Mouse (Mus musculus) heart, postnatal 4 days (tissue): ENCODE data around the gene Pno1. TPM values are rescaled to one million over a fixed set of nuclear protein-coding genes. Genes with fewer than 3 reads are reported as not detected.
"Not testable (repeated sequence)": the region's sequence is repeated elsewhere in the genome, so short reads cannot be mapped to it uniquely, and the experiment has no call there.

Experiments
- DNase-seq: peaks from one replicate; pipeline ENCODE4 v3.0.0; 2021
- total RNA-seq, 2 experiments: library from RNA; stranded (reverse); gene quantifications; 2 replicates each; pipeline ENCODE4 v1.2.3; 2021

Pno1 gene
- total RNA-seq, result 10 to 100 TPM; 33.2 to 35.8 TPM

DNA sequence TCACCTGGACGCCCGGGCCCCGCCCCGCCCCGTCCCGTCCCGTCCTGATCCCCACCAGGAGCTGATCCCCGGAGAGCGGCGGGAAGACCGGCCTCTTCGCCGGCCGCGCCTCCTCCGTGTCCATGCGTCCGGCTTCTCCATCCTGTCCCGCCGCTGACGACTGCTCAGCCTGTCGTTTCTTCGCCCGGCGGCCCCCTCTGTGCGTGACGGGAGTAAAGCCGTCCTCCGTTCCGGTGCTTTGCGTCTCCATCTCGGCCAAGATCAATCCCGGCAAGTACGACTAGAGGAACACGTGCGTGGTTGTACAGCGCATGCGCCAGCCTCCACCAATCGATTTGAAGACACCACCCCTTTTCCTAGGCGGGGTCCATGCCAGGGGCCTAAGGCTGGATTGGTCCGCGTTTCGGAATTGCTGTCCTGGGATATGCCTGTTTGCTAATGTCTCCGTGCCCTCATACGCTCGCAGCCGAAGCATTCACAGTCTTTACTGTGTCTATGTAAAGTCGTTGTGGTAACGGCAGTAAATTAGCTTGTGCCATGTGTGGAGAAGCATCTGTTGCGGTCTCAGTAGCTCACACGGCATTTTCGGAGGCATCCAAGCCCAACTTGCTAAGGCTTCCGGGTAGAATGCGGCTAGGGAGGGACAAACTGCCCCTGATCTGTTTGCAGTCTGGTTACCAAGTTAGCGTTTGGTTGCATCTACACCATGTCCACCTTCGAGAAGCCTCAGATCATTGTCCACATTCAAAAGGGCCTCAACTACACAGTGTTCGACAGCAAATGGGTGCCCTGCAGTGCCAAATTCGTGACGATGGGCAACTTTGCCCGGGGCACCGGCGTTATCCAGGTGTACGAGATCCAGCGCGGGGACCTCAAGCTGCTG, at the start of gene Pno1:
Gene Pno1 (minus strand): TSS at position 311 of the 883 bp plus-strand sequence.
- DNase-seq, result peak; percentile 97

DNA sequence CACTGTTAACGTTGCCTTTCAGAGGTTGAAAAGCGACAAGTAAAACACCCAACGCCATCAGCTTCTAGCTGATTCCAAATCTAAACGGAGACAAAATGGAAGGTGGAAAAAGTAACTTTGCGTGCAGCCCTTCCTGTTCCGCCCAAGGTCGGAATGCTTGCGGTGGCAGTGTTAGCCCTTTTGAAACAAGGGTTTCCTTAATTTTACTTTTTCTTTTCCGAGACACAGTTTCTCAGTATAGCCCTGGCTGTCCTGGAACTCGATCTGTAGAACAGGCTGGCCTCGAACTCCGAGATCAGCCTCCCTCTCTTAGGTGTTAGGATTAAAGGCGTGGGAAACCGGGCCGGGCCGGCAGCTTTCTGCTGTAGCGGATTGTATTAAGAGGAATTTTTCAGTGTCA, 46.5 kb upstream of the Pno1 start:
- DNase-seq, result peak; percentile 28

DNA sequence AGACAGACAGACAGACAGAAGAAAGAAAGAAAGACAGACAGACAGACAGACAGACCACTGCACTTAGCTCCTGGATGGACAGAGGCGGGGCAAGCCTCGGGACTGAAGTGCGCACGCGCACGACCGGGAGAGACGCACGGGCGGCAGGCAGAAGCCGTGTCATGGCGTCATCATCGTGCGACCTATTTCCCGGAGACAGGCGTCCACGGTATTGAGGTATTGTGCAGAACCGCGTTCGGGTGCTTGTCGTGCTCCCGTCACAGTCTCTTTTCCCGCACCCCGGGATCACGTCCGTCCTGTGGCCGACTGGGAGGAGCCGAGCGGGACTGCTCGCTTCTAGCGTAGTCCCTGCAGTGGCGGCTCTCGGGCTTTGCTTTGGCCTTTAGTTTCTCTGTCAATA, 46.1 kb upstream of the Pno1 start, which contains the start of gene C1d:
Gene C1d (plus strand): TSS at position 137 of the 400 bp plus-strand sequence.
- DNase-seq, result peak; percentile 97

DNA sequence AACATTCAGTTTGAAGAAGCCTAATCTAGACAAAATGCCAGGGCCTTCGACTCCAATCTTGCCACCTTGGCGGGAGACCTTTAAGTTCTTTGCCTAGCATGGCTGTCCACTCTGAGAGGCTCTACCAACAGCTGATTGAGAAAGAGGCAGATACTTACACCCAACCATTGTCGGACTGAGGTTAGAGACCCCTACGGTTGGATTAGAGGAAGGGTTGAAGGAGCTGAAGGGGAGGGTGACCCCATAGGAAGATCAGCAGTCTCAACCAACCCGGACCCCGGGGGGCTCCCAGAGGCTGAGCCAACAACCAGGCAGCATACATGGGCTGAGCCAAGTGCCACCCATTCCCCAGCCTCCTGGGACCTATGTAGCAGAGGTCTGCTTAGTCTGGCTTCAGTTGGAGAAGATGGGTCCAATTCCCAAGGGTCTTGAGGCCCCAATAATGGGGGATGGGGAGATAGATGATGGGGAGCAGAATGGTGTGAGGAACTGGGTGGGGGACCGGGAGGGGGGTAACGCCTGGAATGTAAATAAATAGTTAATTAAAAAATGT, 45.5 kb upstream of the Pno1 start:
- DNase-seq, result peak; percentile 13

- DNase-seq, result no peak
Observed at GRCm38 (mm10) chr11:17248715-17249114, 37.3 kb upstream of the Pno1 start.

DNA sequence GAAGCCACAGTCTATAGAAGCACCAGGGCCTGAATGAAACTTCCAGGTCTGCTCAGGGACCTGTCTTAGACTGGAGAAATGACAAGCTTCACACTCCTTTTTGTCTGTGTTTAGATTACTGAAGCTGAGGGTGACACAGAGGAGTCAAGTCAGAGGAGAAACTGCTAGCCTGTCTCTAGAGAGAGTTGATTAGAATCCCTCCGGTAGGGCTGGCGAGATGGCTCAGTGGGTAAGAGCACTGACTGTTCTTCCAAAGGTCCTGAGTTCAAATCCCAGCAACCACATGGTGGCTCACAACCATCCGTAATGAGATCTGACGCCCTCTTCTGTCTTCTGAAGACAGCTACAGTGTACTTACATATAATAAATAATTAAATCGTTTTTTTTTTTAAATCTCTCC, 27.2 kb upstream of the Pno1 start:
- not testable (repeated sequence) for DNase-seq

- DNase-seq, result no peak
Observed at GRCm38 (mm10) chr11:17236449-17237037, 25.2 kb upstream of the Pno1 start.

DNA sequence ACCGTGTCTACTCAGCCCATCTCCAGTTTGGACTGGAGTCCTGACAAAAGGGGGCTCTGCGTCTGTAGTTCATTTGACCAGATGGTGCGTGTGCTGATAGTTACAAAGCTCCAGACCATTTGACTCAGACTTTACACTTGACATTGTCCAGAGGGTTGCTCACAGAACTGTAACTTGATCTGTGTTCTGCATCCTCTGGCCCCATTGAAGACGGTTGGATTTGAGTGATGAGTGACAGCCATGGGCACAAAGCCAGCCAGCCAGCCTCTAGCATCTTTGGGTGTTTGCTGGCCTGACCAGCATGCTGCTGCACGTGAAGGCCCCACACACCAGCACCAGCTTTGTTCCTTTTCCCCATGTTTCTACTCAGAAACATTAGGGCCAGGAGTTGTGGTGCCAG, 21.4 kb upstream of the Pno1 start:
- DNase-seq, result peak; percentile 39

- no peak for DNase-seq
Observed at GRCm38 (mm10) chr11:17221126-17221525, 9.8 kb upstream of the Pno1 start.

- no peak for DNase-seq
Observed at GRCm38 (mm10) chr11:17215475-17215874, 4.1 kb upstream of the Pno1 start.

DNA sequence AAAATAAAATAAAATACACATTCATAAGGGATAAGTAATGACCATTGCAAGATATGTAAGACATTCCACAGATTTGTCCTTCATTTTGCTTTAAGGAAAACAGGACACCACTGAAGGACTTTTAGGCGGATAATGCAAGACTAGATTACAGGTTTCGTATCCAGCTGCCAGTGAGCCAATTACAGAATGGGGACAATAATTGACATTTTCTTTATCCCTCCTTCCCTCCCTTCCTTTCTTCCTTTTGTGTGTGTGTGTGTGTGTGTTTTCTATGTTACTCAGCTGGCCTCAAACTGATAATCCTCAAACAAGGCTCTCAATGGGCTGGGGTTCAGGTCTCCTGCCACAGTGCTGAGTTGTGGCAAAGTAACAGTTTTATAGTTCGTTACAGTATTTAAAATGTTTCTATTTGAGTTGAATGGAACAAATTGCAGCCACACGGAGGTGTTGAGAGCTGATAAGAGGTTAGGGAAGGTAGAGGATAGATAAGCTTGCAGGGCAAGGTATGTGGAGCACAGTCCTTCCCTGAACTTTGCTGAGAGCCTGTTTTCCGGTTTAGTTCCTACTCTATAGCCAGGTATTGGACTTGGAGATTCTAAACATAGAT, 1.6 kb upstream of the Pno1 start:
- no peak for DNase-seq

GRCm38 (mm10) chr11:17212141-17212495, 750 bp upstream of the Pno1 start:
- no peak for DNase-seq

GRCm38 (mm10) chr11:17202481-17202880, 8.9 kb downstream of the Pno1 start:
- no peak for DNase-seq

DNA sequence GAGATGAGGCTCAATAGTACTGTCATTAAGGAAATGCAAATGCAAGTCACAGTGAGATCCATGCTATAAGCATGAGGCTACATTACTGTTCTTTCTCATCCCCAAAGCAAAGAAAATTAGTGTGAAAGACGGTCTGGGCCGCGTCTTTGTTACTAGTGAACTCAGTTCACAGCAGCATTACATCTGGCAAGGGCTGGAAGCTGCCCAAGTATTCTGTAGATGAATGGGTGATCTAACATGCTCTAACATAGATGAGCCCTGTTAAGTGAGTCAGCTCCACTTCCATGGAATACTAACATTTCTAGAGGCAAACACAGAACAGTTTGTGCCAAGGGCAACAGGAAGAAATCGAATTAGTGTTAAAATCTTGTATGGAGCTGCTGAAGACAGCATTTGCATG, 10.4 kb downstream of the Pno1 start:
- no peak for DNase-seq

- no peak for DNase-seq
Observed at GRCm38 (mm10) chr11:17199840-17200501, 11.4 kb downstream of the Pno1 start.

GRCm38 (mm10) chr11:17199170-17199569, 12.2 kb downstream of the Pno1 start:
- DNase-seq, result no peak

GRCm38 (mm10) chr11:17192151-17192844, 19.1 kb downstream of the Pno1 start:
- no peak for DNase-seq

- DNase-seq, result no peak
Observed at GRCm38 (mm10) chr11:17188786-17189185, 22.6 kb downstream of the Pno1 start.

DNA sequence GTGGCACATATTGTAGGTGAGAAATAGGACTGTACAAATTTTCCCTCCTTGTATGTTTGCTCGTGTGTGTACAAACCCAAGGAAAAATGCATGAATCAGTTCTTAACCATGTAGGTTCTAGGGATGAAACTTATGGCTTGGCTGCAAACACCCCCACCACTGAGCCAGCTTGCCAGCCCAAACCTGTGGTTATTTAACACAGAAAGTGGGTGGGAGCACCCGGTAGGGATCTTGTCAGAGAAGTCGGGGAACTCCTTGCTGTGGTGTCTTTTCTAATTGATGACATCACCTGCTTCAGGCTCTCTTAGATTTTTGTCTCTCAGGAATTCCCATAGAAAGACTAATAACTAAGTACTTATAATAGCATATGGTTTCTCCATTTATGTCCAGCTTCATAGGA, 23.7 kb downstream of the Pno1 start:
- DNase-seq, result no peak

GRCm38 (mm10) chr11:17183165-17183564, 28.2 kb downstream of the Pno1 start:
- DNase-seq, result no peak

- no peak for DNase-seq
Observed at GRCm38 (mm10) chr11:17181807-17182206, 29.6 kb downstream of the Pno1 start, which contains the start of gene Wdr92. Wdr92 (plus strand) TSS chr11:17182107.

- no peak for DNase-seq
Observed at GRCm38 (mm10) chr11:17180753-17181152, 30.6 kb downstream of the Pno1 start.
